Mouse (Mus musculus) neural tube, embryonic 12.5 days (tissue): ENCODE measurements around the gene Cend1. TPM values are rescaled to one million over a fixed set of nuclear protein-coding genes. Genes with fewer than 3 reads are reported as not detected.

Source experiments
- ATAC-seq: fragments of 200-750 bp; cut with Nextera tagmentation; 2 replicates; pipeline ENCODE4 v1.8.0; 2017; ENCODE audit warnings: low read depth, mild to moderate bottlenecking, moderate TSS enrichment, moderate library complexity; ENCODE audit not compliant: low FRiP score
- H3K27ac ChIP-seq: fragments of 300-500 bp; sonication (generic); 2 replicates; pipeline ENCODE4 v1.5.1; 2016
- H3K27me3 ChIP-seq: fragments of 300-500 bp; sonication (generic); replicated peaks from 2 replicates; pipeline ENCODE4 v1.6.1; 2016; ENCODE audit warnings: mild to moderate bottlenecking
- H3K36me3 ChIP-seq: fragments of 300-500 bp; sonication (generic); 2 replicates; pipeline ENCODE4 v1.6.1; 2016; ENCODE audit warnings: mild to moderate bottlenecking
- H3K4me1 ChIP-seq: fragments of 300-500 bp; sonication (generic); 2 replicates; pipeline ENCODE4 v1.6.1; 2016
- H3K4me2 ChIP-seq: fragments of 300-500 bp; sonication (generic); replicated peaks from 2 replicates; pipeline ENCODE4 v1.6.1; 2016; ENCODE audit warnings: mild to moderate bottlenecking
- H3K4me3 ChIP-seq: fragments of 300-500 bp; sonication (generic); 2 replicates; pipeline ENCODE4 v1.5.1; 2016
- H3K9ac ChIP-seq: fragments of 300-500 bp; sonication (generic); 2 replicates; pipeline ENCODE4 v1.6.1; 2016; ENCODE audit warnings: mild to moderate bottlenecking
- H3K9me3 ChIP-seq: fragments of 300-500 bp; sonication (generic); 2 replicates; pipeline ENCODE4 v1.6.1; 2016; ENCODE audit warnings: mild to moderate bottlenecking
- WGBS: fragments of 180-500 bp; shearing (Covaris S2); methylation state at CpG from one replicate; pipeline ENCODE4 v1.1.7; 2016; 5-methylcytosine and 5-hydroxymethylcytosine counted together
- polyA plus RNA-seq: library from polyadenylated mRNA; unstranded; fragments of >200 nt; fragmentation: Nextera tagmentation; extraction: Ambion mirVana; gene quantifications from 2 replicates; pipeline ENCODE4 v1.2.1, GENCODE M21; 2016

The Cend1 gene
- polyA plus RNA-seq, 1 experiment from 2014 or later: 55.1 TPM

GRCm38 (mm10) chr7:141463824-141464602 lies 34.7 kb upstream of the Cend1 start:
- 0 out of 2 replicates have a peak overlapping the region, but pooled peaks have one; percentile 1 for H3K4me3 ChIP-seq
- H3K27me3 ChIP-seq: peaks cover 77% of the 10 kb centered on the region
- peaks cover 26% of the 10 kb centered on the region for H3K4me1 ChIP-seq
- peak overlapping the region; percentile 38 for H3K4me2 ChIP-seq
- H3K9me3 ChIP-seq: no peaks in the 10 kb centered on the region
- WGBS: 19% methylated on average over 12 of the region's 12 CpGs
- peaks cover 8% of the 10 kb centered on the region for H3K36me3 ChIP-seq
- no peak overlapping the region for H3K9ac ChIP-seq
- no peak overlapping the region for H3K27ac ChIP-seq
- ATAC-seq: no peak

- no peak for ATAC-seq
- Histone ChIP-seq H3K27ac (no peak overlapping the region), H3K27me3 (peaks cover 77% of the 10 kb centered on the region), H3K9ac (peak overlapping the region; percentile 51; the same call in 1 of the 2 replicates), H3K4me1 (peaks cover 11% of the 10 kb centered on the region), H3K36me3 (peaks cover 12% of the 10 kb centered on the region), H3K4me3 (peak overlapping the region; percentile 30; the same call in 1 of the 2 replicates), H3K4me2 (peak overlapping the region; percentile 60; the same call in 1 of the 2 replicates), H3K9me3 (no peaks in the 10 kb centered on the region)
- WGBS: 16% methylated on average over 5 of the region's 5 CpGs
Observed at GRCm38 (mm10) chr7:141462333-141462821, 33.1 kb upstream of the Cend1 start.

GRCm38 (mm10) chr7:141461521-141462332 lies 32.4 kb upstream of the Cend1 start:
- no peak for ATAC-seq
- peak overlapping the region; percentile 60 for H3K4me2 ChIP-seq
- H3K27ac ChIP-seq: no peak overlapping the region
- H3K27me3 ChIP-seq: peaks cover 76% of the 10 kb centered on the region
- peak overlapping the region; percentile 51 for H3K9ac ChIP-seq
- peak overlapping the region; percentile 30 for H3K4me3 ChIP-seq
- peaks cover 12% of the 10 kb centered on the region for H3K36me3 ChIP-seq
- 3% methylated on average over 59 of the region's 59 CpGs for WGBS
- H3K4me1 ChIP-seq: peaks cover 11% of the 10 kb centered on the region
- H3K9me3 ChIP-seq: no peaks in the 10 kb centered on the region

- 77% methylated on average over 15 of the region's 15 CpGs for WGBS
- Histone ChIP-seq H3K4me3 (peak within 1 kb of the TSS; percentile 30), H3K27me3 (peaks cover 64% of the 10 kb centered on the region), H3K27ac (no peak within 1 kb of the TSS), H3K36me3 (peaks cover 12% of the 10 kb centered on the region), H3K4me2 (peak within 1 kb of the TSS; percentile 60), H3K4me1 (peaks cover 23% of the 10 kb centered on the region), H3K9me3 (no peaks in the 10 kb centered on the region), H3K9ac (peak within 1 kb of the TSS; percentile 51)
- ATAC-seq: no peak
Observed at GRCm38 (mm10) chr7:141460391-141461113, 31.3 kb upstream of the Cend1 start, which contains the start of gene Cracr2b. Cracr2b (plus strand) TSS chr7:141461094.

- no peak for ATAC-seq
- 77% methylated on average over 5 of the region's 5 CpGs for WGBS
- no peak overlapping the region for H3K4me3 ChIP-seq
Observed at GRCm38 (mm10) chr7:141460001-141460390, 30.7 kb upstream of the Cend1 start.

GRCm38 (mm10) chr7:141459301-141459711 lies 30.0 kb upstream of the Cend1 start:
- WGBS: 91% methylated on average over 17 of the region's 17 CpGs
- no peak overlapping the region for H3K4me2 ChIP-seq
- no peak overlapping the region for H3K4me3 ChIP-seq
- H3K9ac ChIP-seq: no peak overlapping the region
- H3K9me3 ChIP-seq: no peaks in the 10 kb centered on the region
- H3K27ac ChIP-seq: no peak overlapping the region
- no peak for ATAC-seq
- H3K27me3 ChIP-seq: peaks cover 51% of the 10 kb centered on the region
- peaks cover 26% of the 10 kb centered on the region for H3K4me1 ChIP-seq
- peaks cover 12% of the 10 kb centered on the region for H3K36me3 ChIP-seq

More at GRCm38 (mm10) chr7:141460001-141460390, 30.7 kb upstream of the Cend1 start:
- H3K27me3 ChIP-seq: peaks cover 58% of the 10 kb centered on the region
- H3K27ac ChIP-seq: no peak overlapping the region
- peaks cover 23% of the 10 kb centered on the region for H3K4me1 ChIP-seq
- no peak overlapping the region for H3K4me2 ChIP-seq
- no peak overlapping the region for H3K9ac ChIP-seq
- peaks cover 12% of the 10 kb centered on the region for H3K36me3 ChIP-seq
- no peaks in the 10 kb centered on the region for H3K9me3 ChIP-seq

GRCm38 (mm10) chr7:141458661-141459060 lies 29.4 kb upstream of the Cend1 start:
- Histone ChIP-seq H3K9me3 (no peaks in the 10 kb centered on the region), H3K4me1 (peaks cover 26% of the 10 kb centered on the region), H3K4me3 (no peak overlapping the region), H3K4me2 (no peak overlapping the region), H3K36me3 (peaks cover 12% of the 10 kb centered on the region), H3K27ac (no peak overlapping the region), H3K27me3 (peaks cover 45% of the 10 kb centered on the region), H3K9ac (no peak overlapping the region)
- ATAC-seq: no peak
- 92% methylated on average over 11 of the region's 11 CpGs for WGBS

GRCm38 (mm10) chr7:141457986-141458660 lies 28.8 kb upstream of the Cend1 start:
- Histone ChIP-seq H3K9ac (no peak overlapping the region), H3K4me3 (no peak overlapping the region), H3K36me3 (peaks cover 12% of the 10 kb centered on the region), H3K27ac (no peak overlapping the region), H3K4me1 (peaks cover 26% of the 10 kb centered on the region), H3K9me3 (no peaks in the 10 kb centered on the region), H3K27me3 (peaks cover 40% of the 10 kb centered on the region), H3K4me2 (no peak overlapping the region)
- ATAC-seq: no peak
- WGBS: 77% methylated on average over 15 of the region's 15 CpGs

GRCm38 (mm10) chr7:141457236-141457635 lies 27.9 kb upstream of the Cend1 start:
- Histone ChIP-seq H3K4me1 (peaks cover 26% of the 10 kb centered on the region), H3K27me3 (peaks cover 31% of the 10 kb centered on the region), H3K27ac (no peak overlapping the region), H3K9ac (no peak overlapping the region), H3K36me3 (peaks cover 14% of the 10 kb centered on the region), H3K4me3 (no peak overlapping the region), H3K4me2 (no peak overlapping the region), H3K9me3 (no peaks in the 10 kb centered on the region)
- WGBS: 95% methylated on average over 14 of the region's 14 CpGs
- no peak for ATAC-seq

GRCm38 (mm10) chr7:141456739-141457138 lies 27.4 kb upstream of the Cend1 start:
- whole genome bisulfite sequencing: 92% methylated on average over 6 of the region's 6 CpGs
- no peak for ATAC-seq
- peak overlapping the region; percentile 97; the same call in 1 of the 2 replicates for H3K4me2 ChIP-seq

GRCm38 (mm10) chr7:141455610-141456314 lies 26.5 kb upstream of the Cend1 start:
- Histone ChIP-seq H3K4me1 (peaks cover 17% of the 10 kb centered on the region), H3K9me3 (no peaks in the 10 kb centered on the region)
- peak; percentile 54 for ATAC-seq

More at GRCm38 (mm10) chr7:141456739-141457138, 27.4 kb upstream of the Cend1 start:
- no peaks in the 10 kb centered on the region for H3K9me3 ChIP-seq
- no peak overlapping the region for H3K9ac ChIP-seq
- H3K4me3 ChIP-seq: no peak overlapping the region
- peaks cover 22% of the 10 kb centered on the region for H3K4me1 ChIP-seq
- peaks cover 19% of the 10 kb centered on the region for H3K36me3 ChIP-seq
- H3K27me3 ChIP-seq: peaks cover 26% of the 10 kb centered on the region
- no peak overlapping the region for H3K27ac ChIP-seq

More at GRCm38 (mm10) chr7:141455610-141456314, 26.5 kb upstream of the Cend1 start:
- Histone ChIP-seq H3K4me3 (peak overlapping the region; percentile 60), H3K4me2 (peak overlapping the region; percentile 97), H3K27ac (no peak overlapping the region), H3K27me3 (peaks cover 16% of the 10 kb centered on the region), H3K36me3 (peaks cover 28% of the 10 kb centered on the region), H3K9ac (peak overlapping the region; percentile 73)
- 2% methylated on average over 23 of the region's 23 CpGs for WGBS
